Mouse (Mus musculus) embryonic facial prominence, embryonic 13.5 days (tissue): ENCODE results near the gene Cpeb4. TPM values are rescaled to one million over a fixed set of nuclear protein-coding genes. Genes with fewer than 3 reads are reported as not detected.

Experiments used
- ATAC-seq: fragments of 200-750 bp; cut with Nextera tagmentation; 2 replicates; pipeline ENCODE4 v1.8.0; 2017; ENCODE audit warnings: low read depth; ENCODE audit not compliant: insufficient number of reproducible peaks, insufficient read depth, low FRiP score, low TSS enrichment
- H3K27ac ChIP-seq: fragments of 300-500 bp; sonication (generic); 2 replicates; pipeline ENCODE4 v1.5.1; 2015; ENCODE audit warnings: moderate library complexity, mild to moderate bottlenecking, inconsistent platforms
- H3K27me3 ChIP-seq: fragments of 300-500 bp; sonication (generic); 2 replicates; pipeline ENCODE4 v1.6.1; 2015; ENCODE audit warnings: mild to moderate bottlenecking, inconsistent platforms
- H3K36me3 ChIP-seq: fragments of 300-500 bp; sonication (generic); 2 replicates; pipeline ENCODE4 v1.6.1; 2015; ENCODE audit warnings: mild to moderate bottlenecking, inconsistent platforms
- H3K4me1 ChIP-seq: fragments of 300-500 bp; sonication (generic); 2 replicates; pipeline ENCODE4 v1.6.1; 2015; ENCODE audit warnings: inconsistent platforms
- H3K4me2 ChIP-seq: fragments of 300-500 bp; sonication (generic); 2 replicates; pipeline ENCODE4 v1.6.1; 2015; ENCODE audit warnings: moderate library complexity, mild to moderate bottlenecking, inconsistent platforms
- H3K4me3 ChIP-seq: fragments of 300-500 bp; sonication (generic); 2 replicates; pipeline ENCODE4 v1.5.1; 2015; ENCODE audit warnings: mild to moderate bottlenecking, inconsistent platforms
- H3K9ac ChIP-seq: fragments of 300-500 bp; sonication (generic); 2 replicates; pipeline ENCODE4 v1.6.1; 2015; ENCODE audit warnings: mild to moderate bottlenecking, inconsistent platforms
- H3K9me3 ChIP-seq: fragments of 300-500 bp; sonication (generic); 2 replicates; pipeline ENCODE4 v1.6.1; 2016; ENCODE audit warnings: inconsistent platforms
- WGBS: fragments of 180-500 bp; shearing (Covaris S2); methylation state at CpG from one replicate; pipeline ENCODE4 v1.1.7; 2015; ENCODE audit warnings: mixed read lengths; 5-methylcytosine and 5-hydroxymethylcytosine counted together
- polyA plus RNA-seq: library from polyadenylated mRNA; unstranded; fragments of >200 nt; fragmentation: Nextera tagmentation; extraction: Ambion mirVana; gene quantifications from 2 replicates; pipeline ENCODE4 v1.2.1, GENCODE M21; 2015

Cpeb4 gene
- polyA plus RNA-seq, 1 experiment from 2014 or later, result 2.0 TPM

- Histone ChIP-seq H3K9me3 (no peaks in the 10 kb centered on the region), H3K4me2 (no peak overlapping the region)
- 77% methylated on average over 4 of the region's 4 CpGs for WGBS
Measured at GRCm38 (mm10) chr11:31848725-31849124, 23.3 kb upstream of the Cpeb4 start.

GRCm38 (mm10) chr11:31850156-31850775, 21.7 kb upstream of the Cpeb4 start:
- no peaks in the 10 kb centered on the region for H3K27me3 ChIP-seq
- no peak overlapping the region for H3K27ac ChIP-seq
- 80% methylated on average over 3 of the region's 3 CpGs for WGBS
- H3K4me1 ChIP-seq, result peaks cover 12% of the 10 kb centered on the region; the same call in 1 of the 2 replicates
- H3K4me2 ChIP-seq, result no peak overlapping the region
- no peaks in the 10 kb centered on the region for H3K36me3 ChIP-seq
- no peaks in the 10 kb centered on the region for H3K9me3 ChIP-seq
- H3K9ac ChIP-seq, result no peak overlapping the region
- H3K4me3 ChIP-seq, result no peak overlapping the region
- no peak for ATAC-seq

More at GRCm38 (mm10) chr11:31848725-31849124, 23.3 kb upstream of the Cpeb4 start:
- Histone ChIP-seq H3K27me3 (no peaks in the 10 kb centered on the region), H3K4me1 (peaks cover 12% of the 10 kb centered on the region; the same call in 1 of the 2 replicates), H3K27ac (no peak overlapping the region), H3K36me3 (no peaks in the 10 kb centered on the region), H3K4me3 (no peak overlapping the region), H3K9ac (no peak overlapping the region)
- ATAC-seq, result no peak

GRCm38 (mm10) chr11:31850995-31851394, 21.0 kb upstream of the Cpeb4 start:
- 80% methylated on average over 5 of the region's 5 CpGs for WGBS
- ATAC-seq, result no peak

DNA sequence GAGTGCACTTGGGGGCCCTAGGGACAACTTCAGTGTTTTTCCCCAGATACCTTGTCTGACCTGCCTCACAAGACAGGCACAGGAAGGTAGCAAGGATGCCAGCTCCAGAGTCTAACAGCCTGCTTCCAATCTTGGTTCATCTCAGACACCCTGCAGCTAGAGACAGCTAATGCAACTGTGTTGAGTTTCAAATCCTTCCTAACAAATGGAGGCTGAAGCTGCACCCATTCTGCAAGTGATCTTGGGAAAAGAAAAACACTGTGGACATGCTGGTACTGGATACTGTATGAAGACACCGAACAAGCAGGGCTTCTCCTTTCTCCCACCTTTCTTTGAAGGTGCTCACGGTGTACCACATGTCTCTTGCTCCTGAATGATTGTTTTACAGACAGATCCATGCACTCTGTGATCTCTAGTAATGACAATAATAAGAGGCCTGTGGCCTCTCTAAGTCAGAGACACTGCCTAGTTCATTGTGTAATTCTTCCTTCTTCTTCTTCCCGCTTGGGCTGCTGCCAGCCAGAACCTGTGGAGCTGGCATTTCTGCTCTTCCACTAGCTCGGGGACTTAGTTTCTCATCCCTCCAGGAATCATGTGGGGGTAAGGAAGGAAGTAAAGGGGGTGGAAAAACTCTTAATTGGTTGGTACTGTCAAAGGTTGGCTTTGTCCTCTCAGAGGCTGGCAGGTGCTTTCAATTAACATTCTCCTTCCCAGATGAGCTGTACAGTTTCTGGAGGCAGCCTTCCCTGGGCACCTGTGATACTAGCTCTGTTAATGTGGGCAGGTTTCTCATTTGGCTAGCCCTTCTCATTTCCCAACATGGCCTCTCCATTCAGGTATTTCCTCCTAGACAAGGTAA, 20.1 kb upstream of the Cpeb4 start:
- ATAC-seq, result no peak
- Histone ChIP-seq H3K9me3 (no peaks in the 10 kb centered on the region), H3K4me3 (no peak overlapping the region), H3K9ac (no peak overlapping the region), H3K4me1 (peaks cover 12% of the 10 kb centered on the region; the same call in 1 of the 2 replicates), H3K27me3 (no peaks in the 10 kb centered on the region), H3K36me3 (no peaks in the 10 kb centered on the region), H3K27ac (no peak overlapping the region), H3K4me2 (no peak overlapping the region)
- 48% methylated on average over 4 of the region's 4 CpGs for WGBS

More at GRCm38 (mm10) chr11:31850995-31851394, 21.0 kb upstream of the Cpeb4 start:
- Histone ChIP-seq H3K27me3 (no peaks in the 10 kb centered on the region), H3K27ac (no peak overlapping the region), H3K4me2 (no peak overlapping the region), H3K9me3 (no peaks in the 10 kb centered on the region), H3K36me3 (no peaks in the 10 kb centered on the region), H3K9ac (no peak overlapping the region), H3K4me1 (peaks cover 12% of the 10 kb centered on the region; the same call in 1 of the 2 replicates), H3K4me3 (no peak overlapping the region)

GRCm38 (mm10) chr11:31854955-31855354, 17.1 kb upstream of the Cpeb4 start:
- H3K36me3 ChIP-seq, result no peaks in the 10 kb centered on the region
- no peaks in the 10 kb centered on the region for H3K27me3 ChIP-seq
- no peak overlapping the region for H3K9ac ChIP-seq
- 71% methylated on average over 5 of the region's 5 CpGs for WGBS
- no peak overlapping the region for H3K4me2 ChIP-seq
- H3K9me3 ChIP-seq, result no peaks in the 10 kb centered on the region
- no peak for ATAC-seq
- H3K4me3 ChIP-seq, result no peak overlapping the region
- H3K27ac ChIP-seq, result no peak overlapping the region
- H3K4me1 ChIP-seq, result peaks cover 12% of the 10 kb centered on the region; the same call in 1 of the 2 replicates

GRCm38 (mm10) chr11:31857479-31857878, 14.5 kb upstream of the Cpeb4 start:
- no peak overlapping the region for H3K4me3 ChIP-seq
- 80% methylated on average over 4 of the region's 4 CpGs for WGBS
- H3K4me1 ChIP-seq, result no peaks in the 10 kb centered on the region
- H3K9ac ChIP-seq, result no peak overlapping the region
- H3K4me2 ChIP-seq, result no peak overlapping the region
- no peak overlapping the region for H3K27ac ChIP-seq
- ATAC-seq, result no peak
- no peaks in the 10 kb centered on the region for H3K36me3 ChIP-seq
- no peaks in the 10 kb centered on the region for H3K9me3 ChIP-seq
- H3K27me3 ChIP-seq, result no peaks in the 10 kb centered on the region

- Histone ChIP-seq H3K9me3 (no peaks in the 10 kb centered on the region), H3K36me3 (no peaks in the 10 kb centered on the region), H3K27me3 (no peaks in the 10 kb centered on the region), H3K27ac (no peak overlapping the region), H3K9ac (no peak overlapping the region), H3K4me2 (no peak overlapping the region), H3K4me1 (no peaks in the 10 kb centered on the region), H3K4me3 (no peak overlapping the region)
- no peak for ATAC-seq
- WGBS, result 84% methylated on average over 6 of the region's 6 CpGs
Measured at GRCm38 (mm10) chr11:31861149-31861890, 10.7 kb upstream of the Cpeb4 start.

DNA sequence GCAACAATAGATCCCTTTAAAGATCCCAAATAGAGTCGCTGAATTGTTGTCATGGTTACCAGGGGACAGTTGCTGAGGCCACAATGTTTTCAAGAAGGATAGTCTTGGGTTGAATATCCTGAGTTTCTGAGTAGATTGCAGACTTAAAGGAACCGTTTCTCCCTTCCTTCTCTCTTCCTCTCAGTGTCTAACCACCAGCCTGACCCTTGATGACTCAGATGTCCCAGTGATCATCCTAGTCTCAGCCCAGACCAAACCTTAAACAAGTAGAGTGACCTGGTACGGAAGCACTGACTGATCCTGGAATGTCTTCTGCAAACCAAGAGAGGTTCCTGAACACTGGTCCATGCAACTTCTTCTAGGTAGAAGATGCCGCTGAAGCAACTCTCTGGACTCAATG, 4.0 kb upstream of the Cpeb4 start:
- peaks cover 11% of the 10 kb centered on the region for H3K4me1 ChIP-seq
- no peak overlapping the region for H3K4me3 ChIP-seq
- no peak for ATAC-seq
- H3K27ac ChIP-seq, result no peak overlapping the region
- H3K4me2 ChIP-seq, result no peak overlapping the region
- H3K9me3 ChIP-seq, result no peaks in the 10 kb centered on the region
- no peaks in the 10 kb centered on the region for H3K36me3 ChIP-seq
- WGBS, result 73% methylated on average over 4 of the region's 4 CpGs
- H3K9ac ChIP-seq, result no peak overlapping the region
- no peaks in the 10 kb centered on the region for H3K27me3 ChIP-seq

- peak; percentile 100 for ATAC-seq
- H3K27me3 ChIP-seq, result no peaks in the 10 kb centered on the region
- H3K4me2 ChIP-seq, result peak overlapping the region; percentile 85
- H3K9ac ChIP-seq, result peak overlapping the region; percentile 84
- H3K36me3 ChIP-seq, result no peaks in the 10 kb centered on the region
- H3K4me1 ChIP-seq, result peaks cover 19% of the 10 kb centered on the region
- peak overlapping the region; percentile 86 for H3K4me3 ChIP-seq
- no peaks in the 10 kb centered on the region for H3K9me3 ChIP-seq
- H3K27ac ChIP-seq, result peak overlapping the region; percentile 91
- WGBS, result under 1% methylated on average over 52 of the region's 53 CpGs
Measured at GRCm38 (mm10) chr11:31870285-31871010, 1.6 kb upstream of the Cpeb4 start.

DNA sequence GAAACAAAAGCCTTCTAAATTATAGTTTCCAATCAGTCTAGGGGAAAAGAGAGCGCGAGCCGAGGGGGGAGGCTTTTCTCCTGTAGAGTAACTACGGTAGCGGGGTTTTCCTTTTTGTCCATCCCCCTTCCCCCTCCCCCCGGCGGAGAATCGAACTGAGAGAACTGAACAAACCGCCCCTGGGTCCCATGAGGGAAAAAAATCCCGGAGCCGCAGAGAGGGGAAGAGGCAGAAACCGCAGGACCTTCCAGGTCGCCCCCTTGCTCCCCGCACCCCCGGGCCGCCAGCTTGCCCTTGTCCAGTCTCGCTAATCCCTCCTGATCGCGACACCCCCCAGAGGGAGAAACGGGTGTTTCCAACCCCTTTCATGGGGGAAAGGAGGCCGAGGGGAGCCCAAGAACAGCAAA, 873 bp upstream of the Cpeb4 start:
- under 1% methylated on average over 21 of the region's 21 CpGs for WGBS
- Histone ChIP-seq H3K27me3 (no peaks in the 10 kb centered on the region), H3K4me2 (peak overlapping the region; percentile 85), H3K4me1 (peaks cover 19% of the 10 kb centered on the region), H3K27ac (peak overlapping the region; percentile 51; the same call in 1 of the 2 replicates), H3K9ac (peak overlapping the region; percentile 84), H3K4me3 (peak overlapping the region; percentile 86), H3K36me3 (no peaks in the 10 kb centered on the region), H3K9me3 (no peaks in the 10 kb centered on the region)
- ATAC-seq, result no peak
